Mouse (Mus musculus) mouse trophoblast stem cell (cell line): ENCODE data around the gene Lrch1.

Experiments used
- in situ Hi-C, 2 experiments: fragments of 300-500 bp; cut with MseI, MboI; formaldehyde crosslinking; loops; 2 replicates in 1 of 2; 3 replicates in 1 of 2; pipeline ENCODE4 v1.15.1; 2025

The Lrch1 gene

GRCm38 (mm10) chr14:74922039-74922736 lies 25.5 kb downstream of the Lrch1 start:
- in situ Hi-C loops = no loop called here

GRCm38 (mm10) chr14:74921471-74921870 lies 26.2 kb downstream of the Lrch1 start:
- in situ Hi-C loops = no loop called here

- in situ Hi-C loops = no loop called here
Observed at GRCm38 (mm10) chr14:74919132-74919531, 28.5 kb downstream of the Lrch1 start.

- in situ Hi-C loops = no loop called here
Observed at GRCm38 (mm10) chr14:74918521-74919103, 29.1 kb downstream of the Lrch1 start.

- in situ Hi-C loops = no loop called here
Observed at GRCm38 (mm10) chr14:74917504-74918124, 30.1 kb downstream of the Lrch1 start.

GRCm38 (mm10) chr14:74916691-74917090 lies 31.0 kb downstream of the Lrch1 start:
- in situ Hi-C loops = no loop called here

- in situ Hi-C loops = no loop called here
Observed at GRCm38 (mm10) chr14:74916075-74916474, 31.6 kb downstream of the Lrch1 start.

GRCm38 (mm10) chr14:74915658-74916057 lies 32.0 kb downstream of the Lrch1 start:
- in situ Hi-C loops = no loop called here

- in situ Hi-C loops = no loop called here
Observed at GRCm38 (mm10) chr14:74915025-74915424, 32.7 kb downstream of the Lrch1 start.

GRCm38 (mm10) chr14:74913381-74914230 lies 34.1 kb downstream of the Lrch1 start:
- in situ Hi-C loops = no loop called here

- in situ Hi-C loops = no loop called here
Observed at GRCm38 (mm10) chr14:74910363-74910762, 37.3 kb downstream of the Lrch1 start.

- in situ Hi-C loops = no loop called here
Observed at GRCm38 (mm10) chr14:74909021-74909420, 38.7 kb downstream of the Lrch1 start.

GRCm38 (mm10) chr14:74908250-74908649 lies 39.4 kb downstream of the Lrch1 start:
- in situ Hi-C loops = no loop called here

GRCm38 (mm10) chr14:74907706-74908105 lies 40.0 kb downstream of the Lrch1 start:
- in situ Hi-C loops = no loop called here

- in situ Hi-C loops = no loop called here
Observed at GRCm38 (mm10) chr14:74905990-74906389, 41.7 kb downstream of the Lrch1 start.

- in situ Hi-C loops = no loop called here
Observed at GRCm38 (mm10) chr14:74904442-74904841, 43.2 kb downstream of the Lrch1 start.

GRCm38 (mm10) chr14:74903047-74903446 lies 44.6 kb downstream of the Lrch1 start:
- in situ Hi-C loops = no loop called here

- in situ Hi-C loops = no loop called here
Observed at GRCm38 (mm10) chr14:74900705-74901369, 46.8 kb downstream of the Lrch1 start.

GRCm38 (mm10) chr14:74899953-74900704 lies 47.5 kb downstream of the Lrch1 start:
- in situ Hi-C loops = no loop called here

GRCm38 (mm10) chr14:74898939-74899338 lies 48.7 kb downstream of the Lrch1 start:
- in situ Hi-C loops = no loop called here

GRCm38 (mm10) chr14:74893693-74894092 lies 54.0 kb downstream of the Lrch1 start:
- in situ Hi-C loops = no loop called here
